Mouse (Mus musculus) midbrain, embryonic 11.5 days (tissue): Measurements from ENCODE around the gene Gm15448. TPM values are rescaled to one million over a fixed set of nuclear protein-coding genes. Genes with fewer than 3 reads are reported as not detected.

Source experiments
- polyA plus RNA-seq: library from polyadenylated mRNA; unstranded; fragments of >200 nt; fragmentation: Nextera tagmentation; extraction: Ambion mirVana; gene quantifications from 2 replicates; pipeline ENCODE4 v1.2.1, GENCODE M21; 2014

Gene Gm15448
- polyA plus RNA-seq, 1 experiment from 2014 or later = not detected

Other genes starting within 250 kb of the Gm15448 start
- gene Oscar, start 209.5 kb downstream of the Gm15448 start, polyA plus RNA-seq = 0.08 and 0.25 TPM in 2 replicates
- gene Ndufa3, start 208.3 kb downstream of the Gm15448 start, polyA plus RNA-seq = 299 and 373 TPM in 2 replicates
- gene Tfpt, start 195.8 kb downstream of the Gm15448 start, polyA plus RNA-seq = 29.9 and 31.0 TPM in 2 replicates
- gene Prpf31, start 195.7 kb downstream of the Gm15448 start, polyA plus RNA-seq = 140 and 148 TPM in 2 replicates
- 53.6 and 63.0 TPM in 2 replicates for gene Cnot3, start 180.4 kb downstream of the Gm15448 start, polyA plus RNA-seq
- gene Leng1, start 159.8 kb downstream of the Gm15448 start, polyA plus RNA-seq = 16.4 and 16.9 TPM in 2 replicates
- gene Tmc4, start 148.1 kb downstream of the Gm15448 start, polyA plus RNA-seq = 2.4 and 2.5 TPM in 2 replicates
- 199 and 222 TPM in 2 replicates for gene Tsen34, start 132.8 kb downstream of the Gm15448 start, polyA plus RNA-seq
- gene Mboat7, start 132.2 kb downstream of the Gm15448 start, polyA plus RNA-seq = 21.7 and 23.8 TPM in 2 replicates
- 1,245 and 1,271 TPM in 2 replicates for gene Rps9, start 121.7 kb downstream of the Gm15448 start, polyA plus RNA-seq
- gene Pirb, start 105.3 kb downstream of the Gm15448 start, polyA plus RNA-seq = 0.14 and 0.19 TPM in 2 replicates
- gene Pira2, start 19.4 kb upstream of the Gm15448 start, polyA plus RNA-seq = not detected in 2 replicates
- gene Gm14548, start 72.4 kb upstream of the Gm15448 start, polyA plus RNA-seq = not detected in 2 replicates
- gene Lilra6, start 89.8 kb upstream of the Gm15448 start, polyA plus RNA-seq = not detected in 2 replicates
- 1.1 and 1.5 TPM in 2 replicates for gene Lair1, start 237.5 kb upstream of the Gm15448 start, polyA plus RNA-seq